Mouse (Mus musculus) heart, postnatal 0 days (tissue): ENCODE measurements around the gene Tnfrsf12a. TPM values are rescaled to one million over a fixed set of nuclear protein-coding genes. Genes with fewer than 3 reads are reported as not detected.

Source experiments
- ATAC-seq: fragments of 200-750 bp; cut with Nextera tagmentation; 2 replicates; pipeline ENCODE4 v1.8.0; 2017; ENCODE audit warnings: low read depth, moderate number of reproducible peaks, moderate library complexity; ENCODE audit not compliant: insufficient read depth
- DNase-seq: peaks from one replicate; pipeline ENCODE4 v3.0.0-alpha.2; 2016; ENCODE audit warnings: low spot score
- H3K27ac ChIP-seq: fragments of 300-500 bp; sonication (generic); 2 replicates; pipeline ENCODE4 v1.5.1; 2014; ENCODE audit warnings: low read depth, mild to moderate bottlenecking
- H3K27me3 ChIP-seq: fragments of 300-500 bp; sonication (generic); 2 replicates; pipeline ENCODE4 v1.6.1; 2014; ENCODE audit warnings: low read length, mixed read lengths; ENCODE audit not compliant: control insufficient read depth, insufficient read depth
- H3K36me3 ChIP-seq: fragments of 300-500 bp; sonication (generic); replicated peaks from 2 replicates; pipeline ENCODE4 v1.6.1; 2014; ENCODE audit warnings: low read length, mixed read lengths; ENCODE audit not compliant: control insufficient read depth, insufficient read depth
- H3K4me1 ChIP-seq: fragments of 300-500 bp; sonication (generic); 2 replicates; pipeline ENCODE4 v1.6.1; 2014; ENCODE audit warnings: antibody characterized with exemption; ENCODE audit not compliant: control insufficient read depth, insufficient read depth
- H3K4me2 ChIP-seq: fragments of 300-500 bp; sonication (generic); 2 replicates; pipeline ENCODE4 v1.6.1; 2014; ENCODE audit warnings: low read depth, mild to moderate bottlenecking, low read length, moderate library complexity
- H3K4me3 ChIP-seq: fragments of 300-500 bp; sonication (generic); 2 replicates; pipeline ENCODE4 v1.5.1; 2014; ENCODE audit warnings: low read depth, low read length
- H3K9ac ChIP-seq: fragments of 300-500 bp; sonication (generic); replicated peaks from 2 replicates; pipeline ENCODE4 v1.6.1; 2014; ENCODE audit warnings: low read depth, low read length, mixed read lengths
- H3K9me3 ChIP-seq: fragments of 300-500 bp; sonication (generic); replicated peaks from 2 replicates; pipeline ENCODE4 v1.6.1; 2016; ENCODE audit warnings: low read length; ENCODE audit not compliant: control insufficient read depth
- CTCF ChIP-seq: IDR thresholded peaks from 2 replicates; pipeline ENCODE4 v1.5.1; 2016; ENCODE audit warnings: antibody characterized with exemption, control low read depth, low read depth
- EP300 ChIP-seq: IDR thresholded peaks from 2 replicates; pipeline ENCODE4 v1.6.1; 2016; ENCODE audit warnings: antibody characterized with exemption, low read depth
- WGBS: fragments of 180-500 bp; shearing (Covaris S2); extraction: QIAGEN DNeasy Blood & Tissue Kit; methylation state at CpG from one replicate; pipeline ENCODE4 v1.1.7; 2014; 5-methylcytosine and 5-hydroxymethylcytosine counted together
- polyA plus RNA-seq: library from polyadenylated mRNA; unstranded; fragments of >200 nt; fragmentation: Nextera tagmentation; extraction: Ambion mirVana; gene quantifications from 2 replicates; pipeline ENCODE4 v1.2.1, GENCODE M21; 2015
- total RNA-seq: library from RNA; depleted of rRNA; stranded (reverse); fragments of >200 nt; gene quantifications from 2 replicates; pipeline ENCODE4 v1.2.3, GENCODE M21; 2014; ENCODE audit warnings: low replicate concordance

Gene Tnfrsf12a
- total and polyA plus RNA-seq, 2 experiments from 2014 or later, result 160 to 275 TPM

DNA sequence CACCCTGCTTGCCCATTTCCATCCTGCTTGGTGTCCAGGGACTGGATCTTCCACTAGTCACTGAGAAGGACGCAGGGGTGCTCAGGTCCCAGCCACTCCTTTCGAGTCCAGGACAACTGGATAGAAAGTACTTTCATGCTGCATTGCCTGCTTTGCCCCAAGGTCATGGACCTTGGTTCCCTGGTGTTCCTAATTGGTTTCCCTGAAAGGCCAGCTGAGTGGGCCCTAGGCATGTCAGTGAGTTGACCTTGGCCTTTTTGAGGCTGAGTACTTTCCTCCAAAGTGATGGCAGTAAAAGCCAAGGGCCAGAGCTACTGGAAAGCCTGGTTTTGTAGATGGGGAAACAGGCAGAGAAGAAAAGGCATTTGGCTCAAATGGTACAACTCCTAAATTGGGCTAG, 44.6 kb upstream of the Tnfrsf12a start:
- WGBS, result 84% methylated on average over 2 of the region's 2 CpGs
- Histone ChIP-seq H3K4me3 (no peak overlapping the region), H3K9me3 (no peaks in the 10 kb centered on the region), H3K4me1 (peaks cover 6% of the 10 kb centered on the region; the same call in 1 of the 2 replicates), H3K36me3 (no peaks in the 10 kb centered on the region), H3K4me2 (no peak overlapping the region), H3K9ac (no peak overlapping the region), H3K27ac (no peak overlapping the region), H3K27me3 (no peaks in the 10 kb centered on the region)
- TF ChIP-seq CTCF (no peak), EP300 (no peak)
- DNase-seq (no peak), ATAC-seq (no peak)

DNA sequence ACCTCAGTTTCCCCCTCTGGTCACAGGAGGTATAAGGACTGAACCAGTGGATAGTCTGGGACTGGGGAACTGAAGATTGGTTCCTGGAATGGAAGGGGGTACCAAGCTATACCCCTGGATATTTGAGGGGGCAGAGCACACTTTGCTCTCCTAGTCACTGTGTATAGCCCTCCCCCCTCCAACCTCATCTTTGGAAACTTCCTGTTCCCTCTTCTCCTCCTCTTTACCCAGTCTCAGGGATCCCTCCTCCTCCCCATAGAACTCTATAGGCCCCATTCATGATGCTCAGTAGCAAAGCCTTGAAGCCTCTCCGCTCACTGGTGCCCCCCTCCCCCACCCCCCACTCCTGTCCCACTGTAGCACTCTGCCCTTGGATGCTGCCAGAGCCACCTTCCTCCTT, 42.2 kb upstream of the Tnfrsf12a start:
- Histone ChIP-seq H3K36me3 (no peaks in the 10 kb centered on the region), H3K4me3 (no peak overlapping the region), H3K27ac (no peak overlapping the region), H3K9me3 (no peaks in the 10 kb centered on the region), H3K4me1 (no peaks in the 10 kb centered on the region), H3K4me2 (no peak overlapping the region), H3K9ac (no peak overlapping the region), H3K27me3 (no peaks in the 10 kb centered on the region)
- TF ChIP-seq CTCF (no peak), EP300 (no peak)
- WGBS, result 31% methylated on average over 1 of the region's 1 CpGs
- DNase-seq (no peak), ATAC-seq (no peak)

DNA sequence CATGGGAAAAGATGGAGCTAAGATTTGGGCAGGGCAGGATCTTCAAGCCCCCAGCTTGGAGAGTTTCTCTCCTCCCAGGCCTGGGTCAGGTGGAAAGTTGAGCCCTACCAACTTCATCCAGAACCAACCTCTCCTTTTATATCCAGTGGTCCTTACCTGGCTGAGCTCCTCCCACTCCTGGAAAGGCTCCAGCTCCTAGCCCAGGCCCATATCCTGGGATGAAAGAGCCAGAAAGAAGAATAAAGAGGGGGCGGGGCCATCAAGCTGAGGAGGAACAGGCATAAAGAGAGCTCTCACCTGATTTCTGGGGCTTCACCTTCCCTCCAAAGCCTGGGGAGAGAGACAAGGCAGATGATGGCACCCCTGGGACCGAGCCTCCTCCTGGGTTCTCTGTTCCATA, 39.7 kb upstream of the Tnfrsf12a start:
- ATAC-seq, result no peak
- WGBS, result 64% methylated on average over 2 of the region's 2 CpGs

DNA sequence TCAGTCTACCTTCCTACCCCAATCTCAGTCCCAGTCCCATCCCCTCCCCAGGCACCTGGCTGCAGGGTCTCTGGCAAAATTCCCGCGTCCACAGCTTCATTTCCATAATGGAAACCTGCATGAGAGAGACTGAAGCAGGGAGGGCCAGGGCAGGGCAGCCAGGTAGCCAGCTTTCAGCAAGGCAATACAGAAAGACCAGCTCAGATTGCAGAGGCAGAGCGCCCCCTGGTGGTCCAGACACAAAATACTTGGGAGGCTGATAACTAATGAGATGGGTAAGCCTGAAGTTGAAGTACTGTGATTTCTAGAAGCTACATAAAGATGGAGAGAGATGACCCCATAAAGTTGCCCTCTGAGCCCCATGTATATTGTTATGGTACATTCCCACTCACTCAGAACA, 28.9 kb upstream of the Tnfrsf12a start:
- Histone ChIP-seq H3K9ac (no peak overlapping the region), H3K36me3 (no peaks in the 10 kb centered on the region), H3K4me2 (no peak overlapping the region), H3K9me3 (no peaks in the 10 kb centered on the region), H3K27me3 (peaks cover 23% of the 10 kb centered on the region), H3K4me1 (no peaks in the 10 kb centered on the region), H3K4me3 (no peak overlapping the region), H3K27ac (no peak overlapping the region)
- TF ChIP-seq EP300 (no peak), CTCF (peak; percentile 88)
- WGBS, result 2% methylated on average over 3 of the region's 3 CpGs
- ATAC-seq, result 0 out of 2 replicates have a peak, but pooled peaks have one; percentile 69
- DNase-seq, result peak; percentile 66

More for the DNA sequence above, 39.7 kb upstream of the Tnfrsf12a start:
- H3K4me2 ChIP-seq, result no peak overlapping the region
- H3K4me1 ChIP-seq, result no peaks in the 10 kb centered on the region
- H3K36me3 ChIP-seq, result no peaks in the 10 kb centered on the region
- DNase-seq, result no peak
- no peak for TF ChIP-seq EP300
- TF ChIP-seq CTCF, result no peak
- H3K4me3 ChIP-seq, result no peak overlapping the region
- no peaks in the 10 kb centered on the region for H3K27me3 ChIP-seq
- no peak overlapping the region for H3K27ac ChIP-seq
- H3K9ac ChIP-seq, result no peak overlapping the region
- H3K9me3 ChIP-seq, result no peaks in the 10 kb centered on the region

DNA sequence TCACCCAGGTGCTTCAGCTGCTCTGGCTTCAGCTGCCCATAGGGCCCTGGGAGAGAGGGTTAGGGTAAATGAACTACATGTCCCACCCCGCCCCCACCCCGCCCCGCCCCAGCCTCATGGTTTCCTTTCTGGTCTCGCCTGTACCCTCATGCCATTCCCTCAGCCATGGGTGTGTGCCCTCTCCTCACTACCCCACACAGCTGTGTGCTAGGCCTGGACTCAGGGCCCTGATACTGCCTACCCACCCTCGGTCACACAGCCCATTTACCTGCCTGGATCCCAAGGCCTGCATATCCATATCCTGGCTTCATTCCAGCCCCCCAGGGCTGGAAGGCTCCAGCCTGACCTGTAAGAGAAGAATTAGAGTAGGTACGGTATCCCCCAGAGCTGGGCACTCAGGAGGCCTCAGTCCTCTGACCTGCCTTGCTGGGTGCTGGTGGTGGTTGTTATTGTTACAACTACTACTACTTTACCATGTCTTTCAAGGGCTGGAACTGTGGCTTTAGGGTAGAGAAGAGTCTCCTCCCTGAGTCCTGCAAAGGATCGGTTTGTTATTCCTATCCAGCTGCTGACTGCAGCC, 28.3 kb upstream of the Tnfrsf12a start:
- ATAC-seq (no peak), DNase-seq (no peak)
- no peak overlapping the region for H3K4me2 ChIP-seq
- TF ChIP-seq EP300 (no peak), CTCF (no peak)
- no peak overlapping the region for H3K4me3 ChIP-seq
- H3K36me3 ChIP-seq, result no peaks in the 10 kb centered on the region
- WGBS, result 78% methylated on average over 7 of the region's 7 CpGs
- H3K4me1 ChIP-seq, result no peaks in the 10 kb centered on the region
- H3K9me3 ChIP-seq, result no peaks in the 10 kb centered on the region
- H3K9ac ChIP-seq, result no peak overlapping the region
- H3K27me3 ChIP-seq, result peaks cover 29% of the 10 kb centered on the region
- no peak overlapping the region for H3K27ac ChIP-seq

DNA sequence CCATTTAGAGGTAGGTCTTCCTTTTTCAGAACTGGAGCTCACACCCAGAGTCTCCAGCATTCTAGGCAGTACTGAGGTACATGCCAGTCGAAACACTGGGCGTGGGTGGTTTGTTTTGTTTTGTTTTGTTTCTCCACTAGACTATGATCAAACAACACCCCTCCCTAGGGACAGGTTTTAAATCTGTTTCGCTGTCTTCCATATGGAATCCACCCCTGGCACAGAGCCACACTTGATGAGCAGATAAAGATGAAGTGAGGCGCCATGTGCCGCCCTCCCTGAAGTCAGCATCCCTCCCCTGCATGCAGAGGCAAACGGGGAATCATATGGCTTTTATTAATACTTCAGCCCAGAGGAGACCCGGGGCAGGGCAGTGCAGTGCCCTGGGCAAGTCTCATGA, 27.5 kb upstream of the Tnfrsf12a start:
- no peaks in the 10 kb centered on the region for H3K9me3 ChIP-seq
- no peak overlapping the region for H3K9ac ChIP-seq
- ATAC-seq, result no peak
- H3K27ac ChIP-seq, result no peak overlapping the region
- H3K36me3 ChIP-seq, result no peaks in the 10 kb centered on the region
- peaks cover 28% of the 10 kb centered on the region for H3K27me3 ChIP-seq
- no peak for TF ChIP-seq CTCF
- no peak for TF ChIP-seq EP300
- H3K4me3 ChIP-seq, result no peak overlapping the region
- DNase-seq, result no peak
- 56% methylated on average over 7 of the region's 7 CpGs for WGBS
- H3K4me2 ChIP-seq, result no peak overlapping the region
- no peaks in the 10 kb centered on the region for H3K4me1 ChIP-seq
